Mouse (Mus musculus) intestine, embryonic 16.5 days (tissue): ENCODE data around the gene Ssbp2. TPM values are rescaled to one million over a fixed set of nuclear protein-coding genes. Genes with fewer than 3 reads are reported as not detected.
A peak's percentile ranks its signal among the peaks of the same experiment; 100 is the strongest.

Experiments used
- ATAC-seq: fragments of 200-750 bp; cut with Nextera tagmentation; 2 replicates; pipeline ENCODE4 v1.8.0; 2017; ENCODE audit warnings: moderate TSS enrichment, moderate library complexity
- H3K27ac ChIP-seq: fragments of 300-500 bp; sonication (generic); 2 replicates; pipeline ENCODE4 v1.5.1; 2014; ENCODE audit warnings: mild to moderate bottlenecking, low read length
- H3K27me3 ChIP-seq: fragments of 300-500 bp; sonication (generic); replicated peaks from 2 replicates; pipeline ENCODE4 v1.6.1; 2014; ENCODE audit warnings: low read length, control low read depth, mixed read lengths; ENCODE audit not compliant: control insufficient read depth, insufficient read depth
- H3K36me3 ChIP-seq: fragments of 300-500 bp; sonication (generic); 2 replicates; pipeline ENCODE4 v1.6.1; 2014; ENCODE audit warnings: low read length, control low read depth; ENCODE audit not compliant: control insufficient read depth, insufficient read depth
- H3K4me1 ChIP-seq: fragments of 300-500 bp; sonication (generic); 2 replicates; pipeline ENCODE4 v1.6.1; 2014; ENCODE audit warnings: low read length, control low read depth, mixed read lengths; ENCODE audit not compliant: control insufficient read depth, insufficient read depth
- H3K4me2 ChIP-seq: fragments of 300-500 bp; sonication (generic); 2 replicates; pipeline ENCODE4 v1.6.1; 2014; ENCODE audit warnings: low read depth, low read length, control low read depth
- H3K4me3 ChIP-seq: fragments of 300-500 bp; sonication (generic); 2 replicates; pipeline ENCODE4 v1.5.1; 2014; ENCODE audit warnings: mild to moderate bottlenecking, low read length
- H3K9ac ChIP-seq: fragments of 300-500 bp; sonication (generic); 2 replicates; pipeline ENCODE4 v1.6.1; 2014; ENCODE audit warnings: low read depth, low read length
- H3K9me3 ChIP-seq: fragments of 300-500 bp; sonication (generic); 2 replicates; pipeline ENCODE4 v1.6.1; 2016; ENCODE audit warnings: low read length, control low read depth; ENCODE audit not compliant: control insufficient read depth
- WGBS: fragments of 180-500 bp; shearing (Covaris S2); extraction: QIAGEN DNeasy Blood & Tissue Kit; methylation state at CpG from one replicate; pipeline ENCODE4 v1.1.7; 2014; 5-methylcytosine and 5-hydroxymethylcytosine counted together
- polyA plus RNA-seq: library from polyadenylated mRNA; unstranded; fragments of >200 nt; fragmentation: Nextera tagmentation; extraction: Ambion mirVana; gene quantifications from 2 replicates; pipeline ENCODE4 v1.2.1, GENCODE M21; 2015

Gene Ssbp2
- polyA plus RNA-seq, 1 experiment from 2014 or later: 78.7 TPM

GRCm38 (mm10) chr13:91473527-91473926 lies 13.4 kb downstream of the Ssbp2 start:
- Histone ChIP-seq H3K27ac (no peak overlapping the region), H3K9me3 (no peaks in the 10 kb centered on the region), H3K36me3 (no peaks in the 10 kb centered on the region), H3K4me1 (peaks cover 6% of the 10 kb centered on the region), H3K9ac (no peak overlapping the region), H3K27me3 (no peaks in the 10 kb centered on the region), H3K4me2 (no peak overlapping the region), H3K4me3 (no peak overlapping the region)
- 48% methylated on average over 6 of the region's 6 CpGs for WGBS
- ATAC-seq: no peak

DNA sequence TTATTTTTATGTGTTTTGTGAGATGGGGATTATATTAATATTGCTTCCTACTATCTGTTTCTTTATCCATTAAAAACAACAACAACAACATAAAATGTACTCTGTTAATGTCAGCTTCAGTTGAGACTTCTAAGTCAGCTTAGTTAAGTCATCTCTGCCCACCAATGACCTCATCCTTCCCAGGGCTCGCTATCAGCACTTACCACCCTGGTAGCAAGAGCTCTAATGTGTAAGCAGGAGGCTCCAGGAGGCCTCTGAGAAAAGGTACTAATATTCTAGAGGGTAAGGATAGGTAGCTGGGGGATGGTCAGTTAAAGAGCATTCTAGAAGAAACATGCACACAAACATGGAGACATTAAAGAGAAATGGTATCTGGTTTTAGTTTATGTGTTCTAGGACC lies 13.9 kb downstream of the Ssbp2 start:
- H3K27me3 ChIP-seq: no peaks in the 10 kb centered on the region
- peaks cover 6% of the 10 kb centered on the region; the same call in 1 of the 2 replicates for H3K4me1 ChIP-seq
- ATAC-seq: no peak
- no peaks in the 10 kb centered on the region for H3K9me3 ChIP-seq
- H3K27ac ChIP-seq: no peak overlapping the region
- 57% methylated on average over 1 of the region's 1 CpGs for WGBS
- H3K9ac ChIP-seq: no peak overlapping the region
- no peak overlapping the region for H3K4me2 ChIP-seq
- no peaks in the 10 kb centered on the region for H3K36me3 ChIP-seq
- no peak overlapping the region for H3K4me3 ChIP-seq

DNA sequence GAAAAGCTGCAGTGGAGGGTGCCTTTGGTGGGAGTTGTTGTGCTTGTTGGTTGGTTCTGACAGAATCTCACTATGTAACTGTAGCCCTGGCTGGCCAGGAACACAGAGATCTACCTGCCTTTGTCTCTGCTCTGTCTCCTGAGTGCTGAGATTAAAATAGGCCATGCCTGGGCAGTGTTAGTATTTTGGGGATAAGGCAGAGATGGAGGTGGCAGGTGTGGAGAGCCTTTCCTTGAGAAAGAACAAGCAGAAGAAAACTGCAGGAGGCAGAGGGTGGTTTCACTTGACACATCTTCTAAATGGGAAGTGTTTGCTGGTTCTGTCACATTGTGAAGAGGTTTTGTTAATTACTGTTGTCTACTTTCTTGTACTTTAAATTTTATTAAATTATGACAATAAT lies 15.8 kb downstream of the Ssbp2 start:
- Histone ChIP-seq H3K4me1 (peaks cover 6% of the 10 kb centered on the region; the same call in 1 of the 2 replicates), H3K36me3 (no peaks in the 10 kb centered on the region)
- no peak for ATAC-seq

DNA sequence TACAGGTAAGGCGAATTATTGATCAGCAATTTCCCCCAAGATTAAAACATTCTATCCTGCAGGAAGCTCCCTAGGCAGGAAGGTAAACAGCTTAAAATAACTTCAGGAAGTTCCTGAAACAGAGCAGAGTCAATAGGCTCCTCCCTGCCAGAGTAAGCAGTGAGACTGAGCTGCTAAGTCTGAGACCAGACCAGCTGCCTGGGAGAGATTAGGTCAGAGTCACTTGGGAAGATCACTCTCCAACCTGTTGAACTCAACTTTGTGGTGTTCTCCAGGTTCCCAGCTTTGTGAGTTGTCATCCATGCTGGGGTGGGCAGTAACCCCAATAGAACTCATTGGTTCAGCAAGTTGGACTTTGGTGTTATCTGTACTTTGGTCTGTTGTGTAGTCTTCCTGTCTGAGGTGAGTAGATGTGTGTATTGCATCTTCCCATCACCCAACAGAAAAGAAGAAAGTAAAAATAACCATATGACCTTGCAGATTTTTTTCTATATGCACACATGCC lies 16.6 kb downstream of the Ssbp2 start:
- Histone ChIP-seq H3K27me3 (no peaks in the 10 kb centered on the region), H3K4me3 (no peak overlapping the region), H3K9me3 (no peaks in the 10 kb centered on the region), H3K9ac (no peak overlapping the region), H3K36me3 (no peaks in the 10 kb centered on the region), H3K4me1 (peaks cover 6% of the 10 kb centered on the region; the same call in 1 of the 2 replicates), H3K4me2 (no peak overlapping the region), H3K27ac (no peak overlapping the region)
- ATAC-seq: no peak
- WGBS: 85% methylated on average over 1 of the region's 1 CpGs

More for the DNA sequence above, 15.8 kb downstream of the Ssbp2 start:
- Histone ChIP-seq H3K27ac (no peak overlapping the region), H3K27me3 (no peaks in the 10 kb centered on the region), H3K4me2 (no peak overlapping the region), H3K4me3 (no peak overlapping the region), H3K9me3 (no peaks in the 10 kb centered on the region), H3K9ac (no peak overlapping the region)

DNA sequence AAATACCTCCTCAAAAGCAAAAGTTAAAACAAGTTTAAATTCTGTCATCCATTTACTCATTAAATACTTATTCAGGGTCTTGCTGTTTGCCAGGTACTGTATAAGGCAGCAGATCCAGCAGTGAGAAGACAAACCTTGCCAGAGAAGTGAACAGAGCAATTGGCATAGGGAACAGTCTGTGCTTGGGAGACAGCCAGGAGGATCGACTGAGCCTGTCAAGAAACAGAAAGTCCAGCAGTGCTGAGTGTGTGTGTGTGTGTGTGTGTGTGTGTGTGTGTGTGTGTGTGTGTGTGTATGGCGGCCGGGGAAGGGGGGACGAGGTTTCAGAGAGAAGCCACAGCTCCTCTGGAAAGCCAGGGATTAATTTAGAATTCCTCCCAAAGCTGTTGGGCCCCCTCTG lies 17.9 kb downstream of the Ssbp2 start:
- Histone ChIP-seq H3K9me3 (no peaks in the 10 kb centered on the region), H3K27me3 (no peaks in the 10 kb centered on the region), H3K27ac (no peak overlapping the region), H3K4me2 (no peak overlapping the region), H3K4me3 (no peak overlapping the region), H3K9ac (no peak overlapping the region), H3K4me1 (peaks cover 6% of the 10 kb centered on the region; the same call in 1 of the 2 replicates), H3K36me3 (no peaks in the 10 kb centered on the region)
- 0 out of 2 replicates have a peak, but pooled peaks have one; percentile 59 for ATAC-seq
- 43% methylated on average over 4 of the region's 4 CpGs for WGBS

DNA sequence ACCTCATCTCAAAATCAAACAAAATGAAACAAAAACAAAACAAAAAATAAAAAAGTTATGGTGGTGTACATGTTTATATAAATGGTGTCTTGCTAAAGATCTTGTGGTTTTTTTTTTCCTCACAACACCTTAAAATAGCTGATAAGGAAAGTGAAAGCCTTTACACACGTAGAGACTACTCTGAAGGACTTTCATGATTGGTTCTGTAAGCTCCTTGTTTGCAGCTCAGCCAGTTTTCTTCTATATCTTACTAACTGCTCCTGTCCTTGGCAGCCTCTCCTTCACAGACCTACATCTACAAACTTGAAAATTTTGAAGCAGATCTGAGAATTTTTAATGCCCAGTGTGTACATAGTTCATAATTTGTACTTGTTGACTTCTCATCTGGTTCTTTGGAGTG lies 24.2 kb downstream of the Ssbp2 start:
- H3K4me1 ChIP-seq: no peaks in the 10 kb centered on the region
- no peaks in the 10 kb centered on the region for H3K27me3 ChIP-seq
- no peaks in the 10 kb centered on the region for H3K36me3 ChIP-seq
- no peaks in the 10 kb centered on the region for H3K9me3 ChIP-seq
- WGBS: 67% methylated on average over 1 of the region's 1 CpGs
- H3K27ac ChIP-seq: no peak overlapping the region
- no peak overlapping the region for H3K4me2 ChIP-seq
- H3K4me3 ChIP-seq: no peak overlapping the region
- ATAC-seq: no peak
- H3K9ac ChIP-seq: no peak overlapping the region

GRCm38 (mm10) chr13:91492133-91492532 lies 32.0 kb downstream of the Ssbp2 start:
- Histone ChIP-seq H3K27ac (no peak overlapping the region), H3K27me3 (no peaks in the 10 kb centered on the region), H3K9me3 (no peaks in the 10 kb centered on the region), H3K9ac (no peak overlapping the region), H3K4me2 (no peak overlapping the region), H3K36me3 (no peaks in the 10 kb centered on the region), H3K4me3 (no peak overlapping the region), H3K4me1 (no peaks in the 10 kb centered on the region)
- no peak for ATAC-seq
- 89% methylated on average over 4 of the region's 4 CpGs for WGBS

DNA sequence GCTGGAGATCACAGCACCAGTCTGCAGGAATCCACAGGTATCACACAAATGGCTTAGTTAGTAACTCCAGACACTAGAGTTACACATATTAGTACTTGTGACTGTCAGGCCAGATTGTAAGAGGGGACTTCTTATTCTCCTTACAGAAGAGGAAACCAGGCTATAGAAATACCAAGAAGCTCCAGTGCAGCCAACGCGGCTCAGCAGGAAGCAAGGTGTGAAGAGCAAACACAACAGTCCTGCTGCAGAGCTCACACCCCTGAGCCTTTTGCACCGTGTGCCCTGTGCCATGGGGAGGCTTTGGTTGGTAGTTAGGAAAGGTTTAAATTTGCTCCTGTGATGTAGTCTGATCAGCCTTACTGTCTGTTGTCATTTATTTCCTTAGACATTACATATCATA lies 37.0 kb downstream of the Ssbp2 start:
- WGBS: 47% methylated on average over 3 of the region's 3 CpGs
- no peaks in the 10 kb centered on the region for H3K27me3 ChIP-seq
- no peak overlapping the region for H3K4me3 ChIP-seq
- no peaks in the 10 kb centered on the region for H3K4me1 ChIP-seq
- H3K4me2 ChIP-seq: no peak overlapping the region
- no peak for ATAC-seq
- no peak overlapping the region for H3K27ac ChIP-seq
- no peak overlapping the region for H3K9ac ChIP-seq
- H3K9me3 ChIP-seq: no peaks in the 10 kb centered on the region
- no peaks in the 10 kb centered on the region for H3K36me3 ChIP-seq

DNA sequence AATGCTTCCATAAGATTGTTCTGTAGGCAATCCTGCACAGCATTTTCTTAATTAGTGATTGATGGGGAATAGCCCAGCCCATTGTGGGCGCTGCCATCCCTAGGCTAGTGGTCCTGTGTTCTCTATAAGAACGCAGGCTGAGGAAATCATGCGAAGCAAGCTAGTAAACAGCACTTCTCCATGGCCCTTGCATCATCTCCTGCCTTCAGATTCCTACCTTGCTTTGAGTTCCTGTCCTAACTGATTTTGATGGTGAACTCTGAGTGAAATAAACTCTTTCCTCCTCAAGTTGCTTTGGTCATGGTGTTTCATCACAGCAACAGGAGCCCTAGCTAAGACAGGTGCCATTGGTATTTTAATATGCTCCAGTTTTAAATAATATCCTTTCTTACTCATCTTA lies 41.7 kb downstream of the Ssbp2 start:
- Histone ChIP-seq H3K9ac (no peak overlapping the region), H3K4me1 (no peaks in the 10 kb centered on the region; the same call in 1 of the 2 replicates), H3K27me3 (no peaks in the 10 kb centered on the region), H3K27ac (no peak overlapping the region), H3K4me3 (no peak overlapping the region), H3K4me2 (no peak overlapping the region), H3K36me3 (no peaks in the 10 kb centered on the region), H3K9me3 (no peaks in the 10 kb centered on the region)
- 90% methylated on average over 3 of the region's 3 CpGs for WGBS
- no peak for ATAC-seq
